Mouse (Mus musculus): Measurements from ENCODE around the gene Arl3.

Arl3 gene

DNA sequence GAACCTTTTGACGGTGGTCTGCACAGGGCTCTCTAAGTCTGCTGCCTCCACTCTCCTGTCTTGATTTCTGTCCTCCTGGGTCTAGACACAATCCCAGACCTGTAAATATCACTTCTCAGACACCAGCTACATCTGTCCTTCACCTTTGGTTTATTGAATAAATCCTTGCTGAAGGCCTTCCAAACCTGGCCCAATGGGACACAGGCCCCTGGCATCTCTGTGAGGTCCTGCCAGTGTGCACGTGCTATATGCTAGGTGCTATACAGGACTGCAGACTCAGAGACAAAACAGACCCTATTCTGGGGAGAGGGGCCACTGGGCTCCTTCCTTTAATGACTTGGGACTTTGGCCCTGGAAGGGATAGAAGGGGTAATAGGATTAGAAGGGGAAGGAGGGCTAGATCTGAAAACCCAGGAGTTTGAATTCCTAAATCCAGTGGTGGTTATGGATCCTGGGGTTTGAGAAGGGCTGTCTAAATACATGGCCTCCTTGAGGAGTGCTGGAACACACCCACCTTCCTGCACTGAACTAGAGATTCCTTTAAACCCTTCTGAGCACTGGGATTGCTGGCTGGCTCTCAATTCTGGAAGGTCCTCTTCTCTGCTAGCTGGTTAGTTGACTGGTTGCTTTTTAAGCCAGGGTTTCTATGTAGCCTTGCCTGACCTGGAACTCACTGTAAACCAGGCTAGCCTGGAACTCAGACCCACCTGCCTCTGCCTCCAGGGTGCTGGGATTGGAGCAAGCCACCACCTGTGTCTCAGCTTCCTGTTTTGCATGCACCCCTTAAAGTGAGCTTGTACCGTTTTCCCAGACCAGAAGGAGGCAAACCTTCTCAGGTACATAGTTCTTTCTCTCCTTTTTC is 56.1 kb downstream of the Arl3 start:
- peak in 1 of 2 experiments; percentile 28 for DNase-seq

DNA sequence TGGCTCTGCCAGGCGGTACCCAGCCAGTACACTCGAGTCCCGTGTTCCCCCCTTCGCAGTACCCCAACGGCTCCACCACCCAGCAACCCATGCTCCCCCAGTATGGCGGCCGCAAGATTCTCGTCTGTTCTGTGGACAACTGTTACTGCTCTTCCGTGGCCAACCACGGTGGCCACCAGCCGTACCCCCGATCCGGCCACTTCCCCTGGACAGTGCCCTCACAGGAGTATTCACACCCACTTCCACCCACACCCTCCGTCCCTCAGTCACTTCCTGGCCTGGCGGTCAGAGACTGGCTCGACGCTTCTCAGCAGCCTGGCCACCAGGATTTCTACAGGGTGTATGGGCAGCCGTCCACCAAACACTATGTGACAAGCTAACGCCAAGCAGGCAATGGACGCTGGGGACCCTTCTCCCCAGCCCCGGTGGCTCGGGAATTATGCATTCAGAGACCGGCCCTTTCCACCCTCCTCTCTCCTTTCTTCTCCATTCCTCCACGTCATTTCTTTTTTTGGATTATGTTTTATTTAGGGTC is 57.6 kb downstream of the Arl3 start:
- DNase-seq, result peak in 1 of 2 experiments; percentile 13

DNA sequence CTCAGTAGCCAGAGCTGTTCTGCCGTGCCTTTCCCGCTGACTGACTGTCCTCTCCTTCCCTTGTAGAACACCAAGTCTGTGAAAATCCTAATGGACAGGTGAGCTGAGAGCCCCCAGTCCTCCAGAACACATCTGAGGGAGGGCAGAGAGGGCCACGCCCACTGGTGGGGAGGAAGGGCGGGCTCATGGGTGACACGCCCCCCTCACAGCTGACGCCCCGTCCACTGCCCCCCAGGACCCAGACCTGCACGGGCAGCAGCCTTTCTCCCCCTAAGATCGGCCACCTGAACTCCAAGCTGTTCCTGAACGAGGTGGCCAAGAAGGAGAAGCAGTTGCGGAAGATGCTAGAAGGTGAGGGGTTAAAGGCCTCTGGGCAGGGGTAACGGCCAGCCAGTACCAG is 58.6 kb downstream of the Arl3 start:
- peak in 1 of 2 experiments; percentile 15 for DNase-seq

DNA sequence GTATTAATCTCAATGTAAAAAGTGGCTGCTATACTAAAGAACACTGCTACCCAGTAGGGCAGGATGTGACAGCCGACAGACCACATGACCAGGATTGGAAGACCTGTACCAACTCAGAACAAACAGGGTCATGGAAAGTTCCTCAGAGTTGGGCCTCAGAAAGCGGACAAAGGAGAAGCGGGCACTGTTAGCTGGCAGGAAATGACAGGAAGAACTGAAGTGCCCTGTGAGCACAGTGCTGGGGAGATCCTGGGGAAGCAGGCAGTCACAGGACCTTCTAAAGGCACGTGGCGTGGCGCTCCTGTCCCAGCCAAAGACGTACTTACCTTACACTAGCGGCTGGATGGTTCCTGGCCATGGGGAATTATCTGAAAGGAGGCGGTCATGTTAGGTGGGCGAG is 61.7 kb downstream of the Arl3 start:
- peak in 1 of 2 experiments; percentile 76 for DNase-seq

DNA sequence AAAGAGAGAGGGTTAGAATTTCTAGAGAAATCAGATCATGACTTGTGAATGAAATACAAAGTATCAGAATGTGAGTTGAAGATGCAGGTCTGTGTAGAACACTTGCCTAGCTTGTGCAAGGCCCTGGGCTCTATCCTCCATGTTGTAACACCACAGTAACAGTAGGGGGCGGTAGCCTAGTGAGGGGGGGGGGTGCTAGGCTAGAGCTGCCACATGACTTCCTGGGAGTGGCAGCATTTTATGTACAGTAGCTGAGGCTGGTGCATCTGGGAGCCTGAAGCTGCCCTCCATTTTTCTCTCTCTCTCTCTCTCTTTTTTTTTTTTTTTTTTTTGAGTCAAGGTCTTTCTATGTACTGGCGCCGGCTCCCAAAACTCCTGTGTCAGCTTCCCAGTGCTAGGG is 62.2 kb downstream of the Arl3 start:
- no peak for DNase-seq

DNA sequence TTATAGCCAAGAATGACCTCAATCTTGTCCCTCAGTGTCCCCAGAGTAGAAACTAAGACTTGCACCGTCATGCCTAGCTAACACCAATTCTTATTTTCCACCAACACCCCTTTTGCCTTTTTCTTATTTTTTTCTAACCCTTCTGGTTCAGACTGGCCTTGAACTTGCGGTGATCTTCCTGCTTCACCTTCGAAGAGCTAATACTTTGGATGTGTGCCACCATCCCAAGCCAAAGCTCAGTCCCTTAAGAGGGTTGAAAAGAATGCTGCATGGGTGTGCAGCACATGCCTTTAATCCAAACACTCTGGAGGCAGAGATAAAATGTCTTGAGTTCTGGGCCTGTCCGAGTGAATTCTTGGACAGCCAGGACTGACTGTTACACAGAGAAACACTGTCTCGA is 62.6 kb downstream of the Arl3 start:
- no peak for DNase-seq

DNA sequence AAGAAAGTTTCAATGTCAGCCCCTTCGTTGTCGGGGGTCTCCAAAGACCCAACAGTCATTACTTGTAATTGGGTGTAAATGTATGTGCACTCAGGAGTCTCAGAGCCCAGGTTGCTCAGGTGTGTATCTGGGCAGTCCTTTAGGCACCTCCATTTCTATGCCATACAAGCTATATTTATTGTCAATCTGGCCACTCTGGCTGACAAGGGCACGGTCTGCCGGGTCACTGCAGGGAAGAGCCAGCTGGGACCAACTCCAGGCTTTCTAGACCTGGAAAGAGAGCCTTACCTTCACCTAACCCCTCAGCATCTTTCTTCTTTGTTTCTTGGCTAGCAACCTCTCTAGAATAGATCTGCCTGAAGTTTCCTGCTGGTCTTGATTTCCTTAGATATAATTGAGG is 63.3 kb downstream of the Arl3 start:
- DNase-seq, result no peak

DNA sequence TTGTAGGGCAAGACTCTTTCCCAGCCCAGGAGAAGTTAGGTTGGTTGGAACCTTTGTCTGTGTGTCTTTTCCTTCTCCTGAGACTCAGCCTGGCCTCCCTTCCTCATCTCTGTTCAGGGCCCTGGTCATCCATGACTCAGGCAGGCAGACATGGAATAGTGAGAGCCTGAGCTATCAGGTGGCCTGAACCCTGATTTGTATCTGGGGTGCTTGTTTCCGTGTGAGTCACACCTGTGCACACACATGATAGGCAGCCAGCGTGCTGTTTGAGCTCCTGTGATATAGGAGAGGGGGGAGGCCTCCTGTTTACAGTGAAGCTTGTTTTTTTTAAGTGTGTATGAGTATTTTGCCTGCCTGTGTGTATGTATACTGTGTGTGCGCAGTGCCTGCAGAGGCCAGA is 63.8 kb downstream of the Arl3 start:
- DNase-seq, result no peak

DNA sequence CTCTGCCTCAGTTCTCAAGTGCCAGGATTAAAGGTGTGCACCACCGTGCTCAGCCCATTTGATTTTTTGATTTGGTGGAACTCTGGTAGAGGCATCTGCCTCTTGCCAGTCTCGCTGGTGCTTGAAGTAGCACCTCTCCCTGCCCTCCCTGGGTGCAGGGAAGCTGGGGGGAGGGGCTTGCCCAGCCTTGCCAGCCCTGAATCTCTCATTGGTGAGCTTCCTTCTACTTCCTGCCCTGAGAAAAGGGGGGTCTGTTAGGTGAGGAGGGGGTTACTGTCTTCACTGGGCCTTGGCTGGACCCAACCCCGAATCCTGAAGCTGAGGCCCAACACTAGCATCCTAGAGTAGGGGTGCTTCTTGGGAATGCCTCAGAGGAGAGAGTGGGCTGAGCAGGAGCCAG is 64.3 kb downstream of the Arl3 start:
- peak in 1 of 2 experiments; percentile 60 for DNase-seq

DNA sequence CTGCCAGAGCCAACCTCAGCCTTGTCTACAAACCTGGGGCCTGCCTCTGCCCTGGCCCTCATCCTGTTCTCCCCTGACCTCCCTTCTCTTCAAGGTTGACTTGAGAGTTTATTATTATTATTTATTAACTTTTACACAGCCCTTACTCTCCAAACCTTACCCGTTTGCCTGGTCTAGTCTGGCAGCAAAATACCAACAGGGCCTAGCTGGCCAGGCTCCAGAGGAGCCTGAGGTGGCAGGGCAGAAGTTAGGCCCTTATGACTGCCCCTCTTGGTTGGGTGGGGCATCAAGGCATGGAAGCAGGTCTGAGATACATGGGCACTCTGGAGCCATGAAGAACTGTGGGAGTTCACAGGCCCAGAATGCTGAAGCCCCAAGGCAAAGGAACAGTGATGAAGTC is 65.2 kb downstream of the Arl3 start:
- DNase-seq, result peak; percentile 87 to 89

DNA sequence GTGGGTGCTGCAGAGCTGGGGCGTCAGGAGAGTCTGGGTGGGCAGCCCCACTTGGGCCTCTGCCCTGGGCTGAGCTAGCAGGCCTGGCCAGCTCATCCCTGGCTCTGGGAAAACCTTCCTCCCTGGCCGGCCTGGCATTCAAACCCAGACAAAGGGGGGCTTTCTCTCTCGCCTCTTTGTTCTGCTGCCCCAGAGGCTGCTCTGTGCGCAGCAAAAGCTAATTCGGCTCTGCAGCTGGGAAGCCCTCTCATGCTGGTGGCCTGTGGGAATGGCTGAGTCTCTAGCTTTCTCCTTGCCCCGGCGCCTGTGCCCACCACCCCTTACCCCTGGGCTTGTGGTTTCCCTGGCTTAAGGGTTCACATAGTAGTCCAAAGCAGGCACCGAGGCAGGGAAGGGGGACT is 65.8 kb downstream of the Arl3 start:
- peak in 1 of 2 experiments; percentile 17 for DNase-seq

DNA sequence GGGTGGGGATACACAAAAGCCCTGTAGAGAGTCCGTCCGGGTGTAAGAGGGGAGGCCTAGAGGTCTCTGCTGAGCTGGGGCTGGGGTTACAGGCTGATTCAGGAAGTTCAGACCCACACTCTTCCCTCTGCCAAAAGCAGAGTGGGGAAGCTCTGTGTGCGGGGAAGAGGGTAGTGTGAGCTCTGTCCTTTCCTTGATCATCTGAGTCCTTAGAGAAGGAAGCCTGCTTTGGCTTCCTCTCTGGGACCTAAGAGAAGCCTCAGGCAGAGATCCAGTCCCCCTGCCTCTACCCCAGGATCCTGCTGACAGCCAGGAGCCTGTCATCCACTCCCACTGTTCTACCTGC is 66.7 kb downstream of the Arl3 start:
- DNase-seq, result peak in 1 of 2 experiments; percentile 16

DNA sequence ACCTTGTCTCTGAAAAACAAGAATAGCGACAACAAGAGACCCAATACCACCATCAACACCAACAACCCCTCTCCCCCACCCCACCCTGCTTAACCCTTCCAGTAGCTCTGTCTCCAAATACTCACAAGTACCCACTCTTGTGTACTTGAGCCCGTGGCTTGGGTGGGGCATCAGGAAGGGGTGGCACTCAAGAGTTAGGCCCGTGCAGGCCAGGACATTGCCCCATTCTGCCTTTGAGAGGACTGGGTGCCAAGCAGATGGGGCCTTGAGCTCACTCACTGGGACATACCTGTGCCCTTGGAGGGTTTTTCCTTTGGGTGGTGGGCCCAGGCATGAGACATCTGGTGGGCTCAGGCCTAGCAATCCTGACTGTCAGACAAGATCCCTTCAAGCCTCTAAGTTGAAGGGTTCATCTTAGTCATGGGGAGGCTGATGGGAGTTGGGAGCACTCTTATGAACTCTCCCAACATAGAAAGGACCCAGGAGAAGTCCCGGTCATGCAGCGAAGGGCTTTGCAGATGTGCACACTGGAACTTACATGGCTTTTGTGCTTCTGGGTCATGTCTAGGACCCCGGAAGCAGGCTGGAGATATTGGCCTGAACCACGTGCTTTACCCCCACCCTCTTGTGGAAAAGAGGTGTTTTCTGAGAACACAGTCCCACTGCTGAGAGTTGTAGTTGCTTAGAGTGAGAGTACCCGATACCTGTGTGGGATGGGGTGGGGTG is 67.2 kb downstream of the Arl3 start:
- DNase-seq, result no peak

DNA sequence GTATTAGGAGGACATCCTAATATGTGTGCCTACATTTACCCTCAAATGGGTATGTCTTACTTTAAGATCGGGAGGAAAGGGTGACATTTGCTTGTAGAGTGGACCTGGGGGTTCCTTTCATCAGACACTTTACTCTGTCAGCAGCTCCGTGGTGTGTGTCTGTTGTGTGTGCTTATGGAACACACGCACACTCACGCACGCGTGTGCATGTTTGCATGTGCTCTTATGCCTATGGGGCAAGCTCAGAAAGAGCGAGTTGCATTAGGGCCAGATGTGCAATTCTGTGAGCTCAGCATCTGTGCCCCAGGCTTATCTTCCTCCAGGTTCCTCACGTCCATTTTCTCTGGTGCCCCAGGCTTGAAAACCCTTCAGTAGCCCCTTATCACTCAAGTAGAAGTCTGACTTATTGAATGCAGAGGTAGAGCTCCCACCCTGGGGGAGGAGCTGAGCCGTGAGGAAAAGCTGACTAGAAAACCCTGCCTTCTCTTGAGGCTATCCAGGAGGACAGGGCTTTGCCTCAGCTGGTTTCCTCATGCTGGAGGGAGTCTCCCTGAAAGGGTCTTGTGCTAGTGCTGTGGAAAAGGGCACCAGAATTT is 68.1 kb downstream of the Arl3 start:
- DNase-seq, result no peak

DNA sequence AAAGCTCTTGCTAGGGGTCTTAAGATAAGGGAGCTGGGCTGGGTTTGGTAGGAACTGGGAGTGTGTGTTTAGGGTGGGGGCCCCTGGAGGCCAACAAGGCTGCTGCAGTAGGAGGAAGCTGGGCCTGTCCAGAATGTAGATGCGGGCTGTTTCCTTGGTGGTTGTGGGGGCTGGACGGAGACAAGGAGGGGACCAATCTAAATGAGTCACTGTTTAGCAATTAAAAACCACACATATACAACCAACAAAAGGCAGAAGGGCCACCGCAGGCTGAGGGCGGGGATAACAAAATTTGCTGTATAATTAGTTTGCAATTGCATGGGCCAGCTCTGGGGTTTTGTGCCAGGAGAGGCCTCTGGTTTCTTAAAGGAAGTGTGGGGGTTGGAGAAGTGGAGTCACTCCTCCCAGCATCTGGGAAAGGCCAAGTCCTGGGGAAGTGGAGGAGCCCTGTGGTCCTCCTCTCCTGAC is 68.9 kb downstream of the Arl3 start:
- peak; percentile 68 to 71 for DNase-seq

DNA sequence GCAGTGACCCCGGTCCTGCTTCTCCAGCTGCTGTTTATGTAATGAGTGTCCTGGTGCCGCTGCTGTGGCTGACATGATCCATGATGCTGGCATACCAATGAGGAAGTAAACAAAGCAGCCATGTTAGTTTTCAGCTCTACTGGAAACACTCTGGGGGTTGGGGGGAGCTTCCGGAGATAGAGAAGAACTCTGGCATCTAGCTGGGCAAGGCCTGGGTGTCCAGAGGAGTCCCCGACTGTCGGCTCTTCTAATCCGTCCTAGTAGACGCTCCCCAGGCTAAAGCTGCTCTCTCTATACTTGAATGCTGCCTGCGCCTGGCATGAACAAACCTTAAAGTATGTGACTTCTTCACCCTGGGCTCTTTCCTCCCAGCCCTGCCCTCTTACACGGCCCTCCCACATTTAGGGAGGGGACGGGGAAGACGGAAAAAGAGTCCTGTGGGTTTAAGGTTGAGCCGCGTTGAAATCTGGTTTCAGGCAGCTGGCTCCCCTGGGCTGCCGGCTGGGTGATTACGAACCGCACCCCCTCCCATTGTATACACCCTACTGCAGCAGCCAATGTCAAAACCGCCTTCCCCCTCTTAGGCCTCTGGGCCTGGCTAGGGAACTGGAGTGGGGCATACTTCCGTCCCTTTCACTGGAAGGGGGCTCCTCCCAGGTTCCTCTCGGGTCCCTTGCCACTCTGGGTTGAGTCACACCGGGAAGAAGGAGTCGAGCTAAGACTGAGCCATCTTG is 69.5 kb downstream of the Arl3 start:
- peak; percentile 84 to 92 for DNase-seq

DNA sequence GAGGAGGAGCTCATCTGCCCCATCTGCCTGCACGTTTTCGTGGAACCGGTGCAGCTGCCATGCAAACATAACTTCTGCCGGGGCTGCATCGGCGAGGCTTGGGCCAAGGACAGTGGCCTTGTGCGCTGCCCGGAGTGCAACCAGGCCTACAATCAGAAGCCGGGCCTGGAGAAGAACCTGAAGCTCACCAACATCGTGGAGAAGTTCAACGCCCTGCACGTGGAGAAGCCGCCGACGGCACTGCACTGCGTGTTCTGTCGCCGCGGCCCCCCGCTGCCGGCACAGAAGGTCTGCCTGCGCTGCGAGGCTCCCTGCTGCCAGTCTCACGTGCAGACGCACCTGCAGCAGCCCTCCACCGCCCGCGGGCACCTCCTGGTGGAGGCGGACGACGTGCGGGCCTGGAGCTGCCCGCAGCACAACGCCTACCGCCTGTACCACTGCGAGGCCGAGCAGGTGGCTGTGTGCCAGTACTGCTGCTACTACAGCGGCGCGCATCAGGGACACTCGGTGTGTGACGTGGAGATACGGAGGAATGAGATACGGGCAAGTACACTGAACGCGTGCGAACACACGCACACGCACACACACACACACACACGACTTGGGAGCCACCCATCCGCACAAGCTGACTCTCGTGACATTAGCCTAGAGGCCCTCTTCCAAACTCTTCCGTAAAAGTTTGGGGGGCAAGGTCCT is 70.4 kb downstream of the Arl3 start:
- DNase-seq, result peak; percentile 87 to 93

DNA sequence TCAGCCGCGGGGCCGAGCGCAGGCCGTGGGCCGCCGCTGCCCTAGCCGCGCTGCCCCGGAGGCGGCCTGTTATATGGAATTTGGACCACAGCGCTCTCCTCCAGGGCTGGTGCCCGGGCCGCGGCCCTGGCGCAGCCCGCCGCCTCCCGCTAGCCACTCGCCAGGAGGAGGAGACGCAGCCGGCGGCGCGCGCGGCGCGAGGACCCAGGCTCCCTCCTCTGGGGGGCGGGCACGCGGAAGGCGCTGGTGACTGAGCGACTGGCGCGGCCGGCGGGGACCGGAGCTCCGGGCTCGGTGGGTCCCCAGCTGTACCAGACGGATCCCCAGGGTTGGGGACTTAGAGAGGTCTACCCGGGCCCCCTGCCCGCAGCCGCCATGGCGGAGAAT is 70.9 kb downstream of the Arl3 start:
- peak; percentile 81 to 86 for DNase-seq

DNA sequence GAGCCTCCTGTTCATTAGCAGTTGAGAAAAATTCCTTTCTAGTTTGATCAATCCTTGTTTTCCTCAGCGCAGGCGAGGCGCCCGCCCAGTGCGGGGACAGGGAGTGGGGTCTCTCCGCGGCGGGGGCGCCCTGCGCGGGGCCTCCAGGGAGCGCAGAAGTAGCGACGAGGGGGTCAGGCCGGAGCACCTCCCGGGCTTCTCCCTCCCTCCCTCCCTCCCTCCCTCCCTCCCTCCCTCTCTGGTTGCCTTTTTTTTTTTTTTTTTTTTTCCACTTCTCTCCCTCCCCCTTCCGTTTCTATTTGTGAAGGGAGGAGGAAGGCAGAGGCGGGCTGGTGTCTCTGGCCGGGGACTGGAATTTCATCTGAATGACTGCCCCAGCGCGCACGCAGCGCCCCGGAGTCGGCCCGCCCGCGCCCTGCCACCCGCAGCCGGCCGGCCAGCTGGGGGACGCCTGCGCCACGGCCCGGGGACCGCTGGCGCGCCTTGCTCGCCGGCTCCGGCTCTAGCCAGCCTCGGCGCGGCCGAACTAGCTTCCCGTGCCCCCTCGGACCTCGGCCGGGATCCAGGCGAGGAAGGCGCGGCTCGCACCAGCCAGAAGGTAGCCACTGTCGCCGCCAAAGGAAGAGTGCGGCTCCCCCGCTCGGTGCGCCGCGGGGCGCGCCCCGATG is 71.5 kb downstream of the Arl3 start, which contains the start of gene Trim8:
TSS of gene Trim8 (plus strand) at position 302 of the 668 bp plus-strand sequence.
- peak; percentile 88 for DNase-seq

DNA sequence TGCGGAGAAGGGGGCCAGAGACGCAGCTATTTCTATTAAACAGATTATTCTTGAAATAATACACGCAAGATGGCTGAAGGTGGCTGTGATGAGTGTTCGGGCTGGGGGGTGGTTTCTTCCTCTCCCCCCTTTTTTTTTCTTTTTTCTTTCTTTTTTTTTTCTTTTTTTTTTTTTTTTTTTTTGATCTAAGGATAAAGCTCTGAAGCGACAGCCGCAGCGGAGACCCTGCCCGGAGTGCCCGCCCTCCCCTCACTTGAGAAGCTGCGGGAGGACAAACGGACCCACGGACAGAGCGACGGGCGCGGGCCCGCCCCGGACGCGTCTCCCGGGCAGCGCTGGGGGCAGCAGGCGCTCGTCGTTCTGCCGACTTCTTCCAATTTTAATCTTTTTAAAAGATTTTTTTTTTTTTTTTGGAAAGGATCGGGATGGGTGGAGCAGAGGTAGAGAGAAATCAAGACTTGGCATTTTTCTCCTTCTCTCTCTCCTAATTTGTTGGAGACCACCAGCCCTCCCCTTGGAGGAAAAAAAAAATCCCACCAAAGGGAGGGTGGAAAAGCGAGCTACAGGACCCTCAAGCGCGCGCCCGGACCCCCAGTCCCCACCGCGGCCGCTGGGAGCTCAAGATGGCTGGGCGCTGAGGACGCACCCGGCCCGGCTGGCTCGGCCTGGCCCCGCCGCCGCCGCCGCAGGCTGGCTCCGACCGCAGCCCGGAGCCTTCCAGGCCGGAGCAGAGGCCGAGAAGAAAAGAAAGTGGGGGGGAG is 72.2 kb downstream of the Arl3 start:
- DNase-seq, result peak in 1 of 2 experiments; percentile 74
